Mouse (Mus musculus) kidney, adult 11 months (tissue): Measurements from ENCODE around the gene Lpin2.
A peak's percentile ranks its signal among the peaks of the same experiment; 100 is the strongest.

Experiments
- DNase-seq: peaks from one replicate; pipeline ENCODE4 v3.0.0; 2022

Gene Lpin2

DNA sequence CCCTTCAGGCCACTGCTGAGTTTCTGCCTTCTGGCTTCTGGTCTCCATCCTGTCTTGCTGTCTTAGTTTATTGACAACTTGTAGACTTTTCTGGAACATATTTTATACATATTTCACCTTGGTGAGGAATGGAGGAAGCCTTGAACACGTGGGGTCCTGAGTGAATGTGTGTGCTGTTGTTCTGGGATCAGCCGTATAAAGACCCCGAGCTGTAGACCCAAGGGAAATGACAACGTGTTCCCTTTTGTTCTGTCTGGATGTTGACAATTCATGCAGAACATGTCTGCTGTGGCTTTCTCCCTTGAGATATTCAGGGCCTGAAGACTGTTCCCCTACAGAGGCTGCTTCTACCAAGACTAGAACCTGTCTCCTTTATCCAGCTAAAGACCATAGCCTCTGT, 5.0 kb upstream of the Lpin2 start:
- no peak for DNase-seq

GRCm38 (mm10) chr17:71177949-71178348, 4.4 kb upstream of the Lpin2 start:
- DNase-seq, result no peak

DNA sequence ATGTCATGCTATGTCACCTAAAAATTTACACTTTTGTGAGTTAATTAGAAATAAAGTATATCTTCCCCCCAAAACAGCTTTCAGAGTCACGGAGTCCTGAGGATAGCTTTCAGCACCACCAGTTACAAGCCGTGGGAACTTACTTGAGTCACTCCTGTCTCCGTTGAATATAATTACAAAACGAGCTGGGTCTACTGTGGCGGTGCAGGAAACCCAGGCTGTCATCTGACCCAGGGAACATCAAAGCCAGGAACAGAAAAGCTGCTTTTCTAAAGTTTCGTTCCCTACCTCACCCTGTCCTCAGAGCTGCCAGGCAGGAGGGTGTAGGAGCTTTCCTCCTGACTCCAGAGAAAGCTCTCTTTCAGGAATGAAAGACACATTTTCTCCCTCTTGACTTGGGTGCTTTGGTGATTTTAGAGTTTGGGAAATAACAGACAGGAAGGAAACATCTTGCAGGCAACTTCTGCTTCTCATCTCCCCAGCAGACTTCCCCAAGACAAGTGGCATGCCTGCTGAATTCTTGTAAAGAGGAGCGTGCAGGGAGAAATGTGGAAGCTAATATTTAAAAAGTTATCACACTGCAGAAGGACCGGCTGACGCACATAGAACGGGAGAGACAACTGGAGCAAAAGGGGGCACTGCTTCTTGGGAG, 3.7 kb upstream of the Lpin2 start:
- DNase-seq, result no peak

- no peak for DNase-seq
Measured at GRCm38 (mm10) chr17:71179551-71180309, 2.6 kb upstream of the Lpin2 start.

GRCm38 (mm10) chr17:71180601-71181000, 1.8 kb upstream of the Lpin2 start:
- DNase-seq, result no peak

DNA sequence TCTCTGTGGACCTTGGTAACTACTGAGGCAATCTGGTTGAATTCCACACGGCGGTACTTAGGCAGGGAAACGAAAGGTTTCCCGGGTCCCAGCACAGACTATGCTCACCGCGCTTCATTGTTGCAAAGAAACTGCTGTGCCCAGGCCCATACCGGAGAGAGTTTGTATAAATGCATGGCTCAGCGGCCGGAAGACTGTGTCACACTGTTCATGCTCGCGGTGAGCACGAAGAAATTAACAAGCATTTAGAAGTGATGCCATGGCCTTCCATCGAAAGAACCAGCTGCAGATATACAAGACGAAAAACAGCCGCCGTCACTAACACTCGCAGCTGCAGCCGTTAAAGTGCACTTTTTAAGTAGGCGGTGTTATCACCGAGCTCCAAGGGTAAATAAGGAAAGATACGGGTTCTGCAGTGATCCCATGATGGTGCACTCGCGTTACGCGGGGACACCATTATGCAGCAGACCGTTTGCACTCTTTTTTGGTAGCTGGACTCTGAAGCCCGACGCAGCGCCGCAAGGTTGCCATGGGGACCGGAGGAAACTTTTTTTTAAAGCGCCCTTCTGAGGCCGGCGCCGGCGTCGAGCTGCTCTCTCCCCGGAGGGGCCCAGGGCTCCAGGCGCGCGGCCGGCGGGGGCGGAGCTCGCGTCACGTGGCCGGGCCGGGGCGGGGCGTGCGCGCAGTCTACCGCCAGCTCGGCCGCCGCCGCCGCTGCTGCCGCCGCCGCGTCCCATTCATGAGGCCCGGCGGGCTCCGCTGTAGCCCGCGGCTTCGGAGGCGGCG, 704 bp downstream of the Lpin2 start:
- DNase-seq, result peak; percentile 92

- DNase-seq, result no peak
Measured at GRCm38 (mm10) chr17:71183657-71184261, 1.4 kb downstream of the Lpin2 start.

DNA sequence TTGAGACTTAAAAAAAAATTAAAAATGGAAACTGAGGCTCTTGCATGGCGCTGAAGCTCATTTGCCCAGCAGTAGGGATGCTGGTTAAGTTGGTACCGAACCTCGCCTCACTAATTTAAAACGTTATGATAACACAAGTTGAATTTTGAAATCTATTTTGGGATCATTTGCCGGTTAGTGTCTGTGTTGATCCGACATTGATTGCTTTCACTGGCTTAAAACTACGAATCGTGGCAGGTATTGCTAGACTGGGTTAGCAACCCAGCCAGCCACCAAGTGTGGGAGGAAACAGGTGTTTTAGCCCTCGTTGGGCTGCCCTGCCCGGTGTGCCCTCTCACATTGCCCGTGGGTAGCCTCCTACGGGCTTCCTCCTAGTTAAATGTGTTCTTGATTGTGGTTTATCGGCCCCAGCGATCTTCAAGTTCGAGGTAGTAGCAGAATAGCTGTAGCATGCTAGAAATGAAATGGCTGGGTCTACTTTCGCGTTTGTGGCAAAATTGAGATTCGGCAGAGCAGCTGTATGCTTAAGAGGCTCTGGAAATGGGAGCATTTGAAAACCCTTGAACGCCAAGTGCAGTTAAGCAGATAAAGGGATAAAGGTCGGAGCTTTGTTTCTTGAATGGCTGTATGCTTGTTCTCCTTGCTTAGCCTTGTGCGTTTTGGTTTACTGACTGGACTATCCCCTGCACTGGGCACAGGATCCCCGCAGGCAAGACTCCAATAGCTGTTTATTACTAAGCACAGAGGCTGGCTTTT, 2.2 kb downstream of the Lpin2 start:
- peak; percentile 61 for DNase-seq

DNA sequence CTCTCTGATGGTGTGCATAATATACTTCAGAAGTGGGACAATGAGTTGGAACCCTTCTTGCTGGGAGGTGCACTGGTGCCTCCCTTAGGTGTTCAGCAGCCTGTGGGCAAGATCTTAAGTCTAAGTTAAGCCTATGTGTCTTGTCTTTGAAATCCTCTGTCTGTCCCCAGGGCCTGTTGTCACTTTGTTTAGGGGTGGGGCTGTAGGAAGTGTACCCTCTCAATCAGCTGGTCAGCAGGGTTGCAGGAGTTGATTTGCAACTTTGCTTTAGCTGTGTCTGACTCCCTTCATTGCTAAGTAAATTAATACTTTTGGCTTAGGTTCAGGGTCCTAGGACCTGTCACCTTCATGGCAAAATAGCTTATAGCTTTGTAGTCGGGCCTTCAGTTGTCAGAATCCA, 3.0 kb downstream of the Lpin2 start:
- DNase-seq, result no peak

DNA sequence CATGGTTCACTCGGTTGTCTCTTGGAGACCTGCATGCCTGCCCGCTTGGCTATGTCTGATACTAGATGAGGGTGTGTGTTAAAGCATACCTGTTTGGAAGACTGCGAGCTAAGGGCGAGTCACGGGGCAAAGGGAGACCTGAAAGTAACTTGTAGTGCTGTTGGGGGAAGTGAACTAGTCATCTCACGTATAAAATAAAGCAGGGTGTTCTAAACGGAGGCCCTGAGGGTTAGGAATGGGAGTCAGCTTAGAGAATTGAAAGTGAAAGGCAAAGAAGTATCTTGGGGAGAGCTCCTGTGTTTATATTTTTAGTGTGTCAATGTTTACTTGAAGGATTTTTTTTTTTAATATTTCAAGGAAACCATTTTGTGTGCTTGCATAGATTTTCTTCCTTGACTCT, 8.2 kb downstream of the Lpin2 start:
- no peak for DNase-seq

DNA sequence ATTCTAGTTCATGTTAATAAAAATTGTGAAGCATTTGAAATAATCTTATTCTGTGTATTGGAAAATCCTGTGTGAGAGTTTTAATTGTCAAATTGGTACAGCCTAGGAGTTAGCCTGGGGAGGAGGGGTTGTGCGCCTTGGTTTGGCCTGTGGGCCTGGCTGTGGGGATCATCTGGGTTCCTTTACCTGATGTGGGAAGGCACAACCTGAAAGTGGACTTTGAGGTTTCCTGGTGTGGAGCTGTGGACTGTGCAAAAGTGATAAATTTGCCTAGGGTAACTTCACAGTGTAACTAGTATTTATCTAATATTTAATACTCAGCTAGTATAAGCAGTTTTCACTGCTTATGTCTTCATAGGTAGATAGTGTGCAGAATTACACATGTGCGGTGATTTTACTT, 8.7 kb downstream of the Lpin2 start:
- no peak for DNase-seq

DNA sequence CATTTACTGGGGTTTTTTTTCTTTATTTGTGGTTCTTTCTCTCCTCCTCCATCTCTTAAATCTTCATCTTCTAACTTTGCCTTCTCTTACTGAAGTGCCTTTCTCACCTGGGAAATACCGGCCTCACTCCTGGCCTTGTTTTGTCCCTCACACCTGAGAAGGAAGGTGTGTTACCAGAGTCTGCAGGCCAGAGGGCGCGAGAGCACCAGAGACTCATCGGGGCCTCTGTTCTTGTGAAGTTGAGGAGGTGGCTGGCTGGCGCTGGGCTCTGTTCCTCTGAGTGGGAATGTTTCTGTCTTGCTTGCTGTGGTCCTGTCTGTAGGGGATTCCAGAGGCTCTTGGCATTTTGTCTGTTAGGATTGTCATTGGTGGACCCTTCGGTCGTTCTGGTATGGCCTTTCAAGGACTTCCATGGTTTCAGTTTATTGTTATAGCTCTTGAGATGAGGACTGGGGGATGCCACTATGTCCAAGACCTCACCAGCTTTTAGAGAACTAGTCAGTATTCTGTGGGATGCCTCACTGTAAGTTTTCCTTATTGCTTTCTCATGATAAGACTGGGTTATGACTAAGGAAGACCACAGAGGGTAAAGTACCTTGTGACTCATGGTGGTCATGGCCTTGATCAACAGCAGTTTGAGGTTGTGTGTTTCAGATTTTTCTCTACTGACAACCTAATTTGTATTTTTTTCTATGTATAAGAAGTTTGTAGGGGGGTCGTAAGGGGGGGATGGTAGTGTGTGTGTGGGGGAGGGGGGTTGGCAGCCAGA, 9.5 kb downstream of the Lpin2 start:
- DNase-seq, result no peak

DNA sequence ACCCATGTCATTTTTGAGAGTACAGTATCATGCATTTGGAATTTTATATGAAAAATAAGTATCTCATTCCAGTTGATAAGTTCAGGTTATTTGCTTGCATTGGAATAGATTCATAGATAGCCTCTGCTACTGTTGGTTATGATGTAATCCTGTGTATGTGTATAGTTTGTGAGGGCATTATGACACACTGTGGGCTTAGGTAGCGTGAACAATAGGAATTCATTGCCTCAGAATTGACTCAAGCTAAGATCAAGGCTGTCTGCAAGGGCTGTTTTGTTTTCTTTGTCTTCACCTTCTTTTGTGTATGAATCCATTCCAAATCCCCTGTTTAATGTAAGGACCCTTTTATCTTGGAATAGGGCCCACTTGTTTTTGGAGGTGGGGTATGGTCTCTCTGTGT, 10.7 kb downstream of the Lpin2 start:
- DNase-seq, result no peak

DNA sequence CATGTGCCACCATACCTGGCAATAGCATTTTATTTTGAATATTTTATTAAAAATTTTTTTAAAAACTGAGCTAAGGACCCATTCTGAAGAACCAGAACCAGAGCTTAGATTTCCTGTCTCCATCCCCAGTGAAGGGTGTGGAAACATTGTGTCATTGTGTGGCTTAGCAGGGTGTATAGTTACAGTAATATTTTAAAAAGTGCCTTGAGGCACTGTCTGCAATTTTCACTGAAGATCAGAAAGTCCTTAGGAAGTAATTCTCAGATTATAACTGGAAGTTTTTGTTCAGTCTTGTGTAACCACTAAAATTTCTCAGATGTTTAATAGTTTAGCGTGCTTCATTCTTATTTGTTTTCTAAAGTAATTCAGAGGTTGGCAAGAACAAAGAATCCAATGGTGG, 11.1 kb downstream of the Lpin2 start:
- no peak for DNase-seq

- no peak for DNase-seq
Measured at GRCm38 (mm10) chr17:71194906-71195632, 12.7 kb downstream of the Lpin2 start.

- peak; percentile 53 for DNase-seq
Measured at GRCm38 (mm10) chr17:71195633-71196391, 13.5 kb downstream of the Lpin2 start.

DNA sequence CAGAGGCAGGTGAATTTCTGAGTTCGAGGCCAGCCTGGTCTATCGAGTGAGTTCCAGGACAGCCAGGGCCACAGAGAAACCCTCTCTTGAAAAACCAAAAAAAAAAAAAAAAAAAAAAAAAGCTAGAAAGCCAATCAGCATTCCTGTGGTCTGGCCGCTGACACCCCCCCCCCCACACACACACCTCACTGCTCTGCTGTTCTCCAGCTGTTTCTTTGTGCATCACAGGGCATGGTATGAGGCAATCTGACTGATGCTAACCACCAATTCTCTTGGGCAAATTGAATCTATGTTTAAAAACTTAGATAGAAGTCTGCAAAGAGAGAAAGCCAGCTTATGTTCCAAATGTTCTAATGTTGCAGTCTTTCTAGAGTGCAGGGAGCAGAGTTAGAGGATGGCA, 14.1 kb downstream of the Lpin2 start:
- no peak for DNase-seq

- DNase-seq, result no peak
Measured at GRCm38 (mm10) chr17:71199346-71199745, 17.0 kb downstream of the Lpin2 start.

GRCm38 (mm10) chr17:71202136-71202535, 19.8 kb downstream of the Lpin2 start:
- DNase-seq, result peak; percentile 84
